Mouse (Mus musculus): ENCODE data around the gene Srd5a1. TPM values are rescaled to one million over a fixed set of nuclear protein-coding genes. Genes with fewer than 3 reads are reported as not detected.

The Srd5a1 gene
- total RNA-seq (2012; rRNA removed), result 4.0 and 7.7 TPM in 2 replicates
- 10 to 100 TPM in 1 of 2 experiments, not detected in 1; 10.5 TPM for polyA plus RNA-seq (2012; ENCODE audit: insufficient read depth in 1 of 2, insufficient read length in 2 of 2, low read depth in 1 of 2, low replicate concordance in 2 of 2, missing spikeins in 1 of 2)

DNA sequence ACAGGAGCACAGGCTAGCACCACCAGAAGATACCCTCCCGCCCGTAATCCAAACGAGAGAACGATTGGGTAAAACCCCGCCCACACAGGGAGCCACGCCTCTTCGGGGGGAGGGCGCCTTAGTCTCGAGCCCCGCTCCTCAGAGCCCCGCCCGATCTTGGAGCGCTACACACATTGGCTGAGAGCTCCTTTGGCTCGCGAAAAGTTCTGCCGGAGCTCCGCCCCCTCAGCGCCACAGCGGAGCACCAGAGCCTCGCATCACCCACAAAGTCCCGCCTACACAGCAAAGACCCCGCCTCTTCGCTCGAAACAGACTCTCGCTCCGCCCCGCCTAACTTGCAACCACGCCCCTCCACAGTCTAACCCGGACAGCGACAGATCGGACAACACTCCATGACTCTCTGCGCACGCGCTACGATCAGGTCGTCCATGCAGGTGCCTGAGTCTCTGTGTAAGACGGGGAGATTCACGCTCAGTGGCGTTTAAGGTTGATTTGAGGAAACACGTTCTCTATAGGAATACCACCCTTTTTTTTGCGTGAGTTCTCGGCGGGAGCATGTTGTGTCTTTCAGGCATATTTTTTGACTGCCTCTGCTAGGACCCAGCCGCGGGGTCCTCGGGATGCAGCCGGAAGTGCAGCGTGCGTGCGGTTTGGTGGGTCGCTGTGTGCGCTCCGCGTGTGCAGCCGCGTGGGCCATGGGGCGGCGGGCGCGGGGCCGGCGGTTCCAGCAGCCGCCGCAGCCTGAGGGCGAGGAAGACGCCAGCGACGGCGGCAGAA, at the start of gene Srd5a1:
Srd5a1 (minus strand) TSS at position 45 of the 777 bp plus-strand sequence.
- H3K9me3 ChIP-seq (replicated peaks; ENCODE audit: insufficient read depth, low read length), result no peaks in the 10 kb centered on the region
- peaks cover 33% of the 10 kb centered on the region for H3K79me2 ChIP-seq (ENCODE audit: control insufficient read depth, insufficient read depth, low read length, poor library complexity)
- DNase-seq (ENCODE audit: low read depth, low spot score), result peak; percentile 99
- H3K9ac ChIP-seq (ENCODE audit: control insufficient read depth, low read depth, low read length, poor library complexity, severe bottlenecking), result peak within 1 kb of the TSS; percentile 87
- H3K36me3 ChIP-seq (ENCODE audit: control insufficient read depth in 1 of 2, insufficient read depth in 2 of 2, low read length in 2 of 2), result peaks cover 18 to 46% of the 10 kb centered on the region in 2 experiments
- H3K27ac ChIP-seq (ENCODE audit: control insufficient read depth, low read depth, low read length), result peak within 1 kb of the TSS; percentile 67
- H3K4me3 ChIP-seq (ENCODE audit: control insufficient read depth in 1 of 2, insufficient read depth in 1 of 2, low read depth in 2 of 2, low read length in 2 of 2), result peak within 1 kb of the TSS; percentile 94 to 97
- no peaks in the 10 kb centered on the region for H3K27me3 ChIP-seq (ENCODE audit: control insufficient read depth in 1 of 2, insufficient read depth in 2 of 2, low read length in 2 of 2)
- peaks cover 6 to 38% of the 10 kb centered on the region in 2 experiments for H3K4me1 ChIP-seq (ENCODE audit: control insufficient read depth in 1 of 2, insufficient read depth in 2 of 2, low read length in 2 of 2)
- TF ChIP-seq MEF2A (IDR thresholded peaks at IDR 0.05; ENCODE audit: extremely low read depth, insufficient replicate concordance, low read depth, low read length, poor library complexity, severe bottlenecking) (no peak), ZNF384 (IDR thresholded peaks at IDR 0.05; ENCODE audit: low read depth, low read length) (no peak), UBTF (IDR thresholded peaks at IDR 0.05; ENCODE audit: borderline replicate concordance, insufficient read depth, low read depth, low read length) (no peak), E2F4 (IDR thresholded peaks at IDR 0.05; ENCODE audit: borderline replicate concordance, low read depth, low read length) (no peak), TCF12 (IDR thresholded peaks at IDR 0.05; ENCODE audit: low read depth, low read length) (peak; percentile 56; the same call in 1 of the 2 replicates), ETS1 (IDR thresholded peaks at IDR 0.05; ENCODE audit: low read depth, low read length) (no peak), MXI1 (IDR thresholded peaks at IDR 0.05; ENCODE audit: low read depth, low read length) (peak; percentile 99), TBP (IDR thresholded peaks at IDR 0.05; ENCODE audit: low read depth, low read length) (peak; percentile 87), MYC (IDR thresholded peaks at IDR 0.05; ENCODE audit: low read depth, low read length) (peak; percentile 99), JUND (IDR thresholded peaks at IDR 0.05; ENCODE audit: low read depth, low read length) (no peak), RAD21 (IDR thresholded peaks at IDR 0.05; ENCODE audit: low read depth, low read length) (no peak), NELFE (IDR thresholded peaks at IDR 0.05; ENCODE audit: low read depth, low read length) (peak; percentile 74), HCFC1 (IDR thresholded peaks at IDR 0.05; ENCODE audit: low read depth, low read length) (peak; percentile 92), USF1 (IDR thresholded peaks at IDR 0.05; ENCODE audit: low read depth, low read length) (no peak), MAX (IDR thresholded peaks at IDR 0.05; ENCODE audit: low read length) (peak; percentile 100), TAL1 (IDR thresholded peaks at IDR 0.05; ENCODE audit: low read length) (no peak), ZMIZ1 (IDR thresholded peaks at IDR 0.05; ENCODE audit: low read depth, low read length) (no peak), CHD1 (IDR thresholded peaks at IDR 0.05; ENCODE audit: low read depth, low read length) (no peak), POLR2AphosphoS2 (IDR thresholded peaks at IDR 0.05; ENCODE audit: low read length) (peak; percentile 39; the same call in 1 of the 2 replicates), GABPA (IDR thresholded peaks at IDR 0.05; ENCODE audit: low read depth, low read length) (no peak), POLR2AphosphoS5 (IDR thresholded peaks at IDR 0.05; ENCODE audit: borderline replicate concordance, low read depth, low read length) (no peak), SIN3A (IDR thresholded peaks at IDR 0.05; ENCODE audit: low read length) (peak; percentile 97), POLR2A (IDR thresholded peaks at IDR 0.05; ENCODE audit: control insufficient read depth in 1 of 2, insufficient read depth in 1 of 2, low read depth in 1 of 2, low read length in 2 of 2, poor library complexity in 1 of 2) (peak; percentile 75 to 86; a peak in 3 of 4 replicates), CHD2 (IDR thresholded peaks at IDR 0.05; ENCODE audit: low read length) (no peak), MYB (IDR thresholded peaks at IDR 0.05; ENCODE audit: low read depth, low read length) (no peak), BHLHE40 (IDR thresholded peaks at IDR 0.05; ENCODE audit: borderline replicate concordance, low read depth, low read length) (no peak; the same call in 1 of the 2 replicates), MAFK (IDR thresholded peaks at IDR 0.05; ENCODE audit: borderline replicate concordance, low read depth, low read length) (no peak), SMC3 (IDR thresholded peaks at IDR 0.05; ENCODE audit: low read depth, low read length) (no peak), ELF1 (IDR thresholded peaks at IDR 0.05; ENCODE audit: low read depth, low read length) (peak; percentile 91), ZKSCAN1 (IDR thresholded peaks at IDR 0.05; ENCODE audit: low read depth, low read length) (no peak), RCOR1 (IDR thresholded peaks at IDR 0.05; ENCODE audit: low read depth, low read length) (no peak), MAZ (IDR thresholded peaks at IDR 0.05; ENCODE audit: low read depth, low read length) (peak; percentile 63; the same call in 1 of the 2 replicates), USF2 (IDR thresholded peaks at IDR 0.05; ENCODE audit: borderline replicate concordance in 1 of 2, insufficient read depth in 1 of 2, low read depth in 1 of 2, low read length in 2 of 2) (no peak), EP300 (IDR thresholded peaks at IDR 0.05; ENCODE audit: low read depth in 1 of 2, low read length in 2 of 2) (no peak), ZC3H11A (IDR thresholded peaks at IDR 0.05; ENCODE audit: low read depth, low read length) (no peak), GATA1 (IDR thresholded peaks at IDR 0.05; ENCODE audit: low read depth, low read length) (no peak)
